Mouse (Mus musculus): ENCODE measurements around the gene Rsrc1.
"Not testable (repeated sequence)": the region's sequence is repeated elsewhere in the genome, so short reads cannot be mapped to it uniquely, and the experiment has no call there.

Gene Rsrc1

DNA sequence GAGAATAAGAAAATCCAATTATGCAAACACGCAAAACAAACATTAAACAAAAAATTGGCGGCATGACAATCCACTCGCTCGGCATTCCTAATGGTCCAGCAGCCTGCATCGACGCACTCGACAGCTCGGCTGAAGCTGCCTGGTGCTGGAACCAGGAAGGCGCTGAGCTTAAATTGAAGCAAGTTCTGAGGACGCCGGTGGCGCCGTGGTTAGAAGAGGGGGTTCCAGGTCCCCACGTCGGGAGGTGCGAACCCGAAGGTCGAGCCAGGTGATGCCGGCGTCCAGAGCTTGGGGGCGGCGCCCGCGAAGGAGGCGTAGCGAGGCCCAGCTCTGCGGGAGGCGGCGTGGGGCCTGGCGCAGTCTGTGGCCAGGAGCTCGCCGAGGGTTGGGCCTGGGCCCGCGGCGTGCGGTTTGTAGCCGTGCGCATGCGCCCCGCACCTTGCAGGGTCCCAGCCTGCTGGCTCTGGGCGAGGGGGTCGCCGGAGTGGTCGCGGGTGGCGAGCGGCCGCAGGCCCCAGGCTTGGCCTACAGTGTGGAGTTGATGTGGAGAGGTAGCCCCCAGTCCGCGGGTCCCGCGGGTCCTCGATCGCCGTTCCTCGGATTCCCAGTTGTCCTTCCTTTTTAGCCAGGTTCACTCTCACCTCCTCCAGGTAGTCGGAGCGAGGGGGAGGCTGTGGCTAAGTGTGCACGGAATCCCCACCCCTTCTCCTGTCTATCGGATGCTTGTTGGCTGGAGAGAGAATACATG is 4.5 kb downstream of the Rsrc1 start:
- DNase-seq: peak; percentile 46 to 60

DNA sequence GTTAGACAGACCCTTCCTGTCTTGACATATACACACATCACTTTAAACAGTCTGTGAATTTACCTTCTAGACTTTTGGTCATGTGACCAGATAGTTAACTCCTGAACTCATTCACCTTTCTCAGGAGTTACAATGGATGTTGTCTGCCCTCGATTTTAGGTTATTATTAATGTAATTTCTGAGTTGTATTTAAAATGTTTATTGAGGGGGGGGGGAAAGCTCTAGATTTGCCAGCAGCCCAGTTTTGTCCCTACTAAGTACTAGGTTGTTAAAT is 5.0 kb downstream of the Rsrc1 start:
- DNase-seq: no peak

DNA sequence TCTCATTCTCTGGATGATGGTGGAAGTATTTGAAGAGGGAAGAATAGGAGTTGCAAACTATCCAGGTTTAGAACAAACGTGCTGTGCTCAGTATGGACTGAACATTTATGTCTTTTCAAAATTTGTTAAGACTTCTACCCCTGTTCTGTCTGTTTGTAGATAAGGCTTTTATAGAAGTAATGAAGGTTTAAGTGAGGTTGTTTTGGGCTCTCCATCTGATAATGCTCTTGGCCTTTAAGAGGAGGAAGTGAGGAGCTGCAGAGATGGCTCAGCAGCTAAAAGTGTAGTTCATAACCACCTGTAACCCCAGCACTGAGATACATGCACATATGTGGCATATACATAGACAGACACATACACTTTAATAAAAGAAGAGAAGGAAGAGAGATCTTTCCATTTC is 15.6 kb downstream of the Rsrc1 start:
- DNase-seq: no peak

DNA sequence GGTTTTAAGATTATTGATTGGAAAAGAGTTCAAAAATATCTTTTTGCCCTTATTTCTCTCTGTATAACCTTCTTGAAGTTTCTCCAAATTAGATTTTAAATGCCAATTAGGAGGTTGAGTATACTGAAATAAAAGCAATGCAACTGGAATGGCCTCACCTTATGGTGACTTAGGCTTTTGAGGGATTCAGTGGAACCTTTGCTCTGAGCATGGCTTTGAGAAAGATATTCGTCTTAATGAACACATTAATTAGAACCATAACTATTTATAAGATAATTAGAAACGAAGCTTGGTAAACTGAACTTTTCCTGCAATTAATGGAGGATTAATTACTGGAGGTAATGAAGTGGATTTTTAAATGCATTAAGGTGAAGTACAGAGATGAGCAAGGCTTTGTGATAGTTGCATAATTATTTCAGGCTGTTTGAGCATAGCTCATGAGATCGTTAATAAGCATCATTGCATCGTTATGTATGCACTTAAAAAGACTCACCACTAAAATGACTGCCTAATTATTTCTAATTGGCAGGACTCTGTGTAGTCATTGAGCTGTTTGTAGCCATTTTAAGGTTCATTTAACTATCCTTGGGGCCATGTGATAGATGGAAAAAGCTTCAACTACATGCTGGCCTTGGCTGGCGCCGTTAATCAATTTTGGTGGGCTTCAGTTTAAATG is 55.3 kb downstream of the Rsrc1 start:
- no peak for DNase-seq

DNA sequence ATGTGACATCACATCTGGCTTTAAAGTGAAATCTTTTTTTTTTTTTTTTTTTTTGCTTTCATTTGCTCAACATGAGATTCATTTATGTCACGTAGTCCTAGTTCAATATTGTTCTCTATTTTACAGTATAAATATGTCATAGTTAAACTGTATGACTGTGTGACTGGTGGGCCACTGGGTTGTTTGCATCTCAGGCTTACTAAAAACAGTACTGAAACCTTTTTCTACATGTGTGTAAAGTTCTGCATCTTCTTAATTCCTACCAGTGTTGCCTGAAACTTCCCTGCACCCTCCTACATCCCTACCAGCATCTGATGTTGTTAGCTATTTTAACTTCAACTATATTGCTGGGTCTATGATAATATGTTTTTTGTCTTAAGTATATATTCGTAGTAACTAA is 78.6 kb downstream of the Rsrc1 start:
- no peak for DNase-seq

DNA sequence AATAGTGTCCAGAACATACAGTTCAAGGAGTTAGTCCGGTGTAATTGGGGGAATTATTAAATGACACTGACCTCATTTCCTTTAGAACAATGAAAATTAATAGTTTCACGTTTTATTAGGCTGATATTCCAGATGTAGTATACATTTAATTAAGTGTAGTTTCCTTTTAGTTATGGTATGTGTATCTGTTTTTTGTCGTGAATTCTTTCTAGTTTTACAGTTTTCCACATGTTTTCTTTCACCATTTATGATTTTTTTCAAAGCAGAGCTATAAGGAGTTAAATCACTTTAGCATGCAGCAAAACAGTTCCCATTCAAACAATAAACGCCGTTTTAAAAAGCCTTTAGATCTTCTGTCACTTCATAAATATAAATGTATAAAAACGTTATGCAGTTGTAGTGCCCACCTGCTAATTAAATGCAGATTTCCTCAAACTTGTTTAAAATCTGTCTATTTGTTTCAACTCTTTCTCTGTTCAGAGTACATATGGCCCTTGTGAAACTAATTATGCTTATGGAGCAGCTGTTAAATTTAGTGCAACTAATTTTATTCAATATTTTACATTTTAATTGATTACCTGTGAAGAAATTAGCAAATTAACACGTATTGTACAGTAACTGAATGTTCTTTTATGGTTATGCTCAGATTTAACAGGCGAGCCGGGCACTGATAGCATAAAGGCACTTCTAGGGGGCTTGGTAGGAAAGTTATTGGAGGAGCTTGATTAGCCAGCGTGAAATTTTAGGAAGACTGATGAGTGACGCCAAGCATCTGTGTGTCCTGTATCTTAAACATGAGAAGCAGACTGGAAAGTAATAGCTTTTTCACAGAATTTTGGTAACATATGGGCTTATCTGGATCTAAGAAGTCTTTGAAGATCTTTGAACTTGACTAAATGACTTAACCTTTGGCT is 89.6 kb downstream of the Rsrc1 start:
- no peak for DNase-seq

DNA sequence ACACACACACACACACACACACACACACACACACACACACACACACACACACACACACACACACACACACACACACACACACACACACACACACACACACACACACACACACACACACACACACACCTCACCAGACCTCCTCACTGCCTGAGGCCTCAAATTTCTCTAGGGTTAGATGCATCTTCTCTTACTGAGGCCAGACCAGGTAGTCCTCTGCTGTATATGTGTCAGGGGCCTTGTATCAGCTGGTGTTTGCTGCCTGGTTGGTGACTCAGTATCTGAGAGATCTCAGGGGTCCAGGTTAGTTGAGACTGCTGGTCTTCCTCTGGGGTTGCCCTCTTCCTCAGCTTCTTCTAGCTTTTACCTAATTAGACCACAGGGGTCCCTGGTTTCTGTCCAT is 92.5 kb downstream of the Rsrc1 start:
- not testable (repeated sequence) for DNase-seq

DNA sequence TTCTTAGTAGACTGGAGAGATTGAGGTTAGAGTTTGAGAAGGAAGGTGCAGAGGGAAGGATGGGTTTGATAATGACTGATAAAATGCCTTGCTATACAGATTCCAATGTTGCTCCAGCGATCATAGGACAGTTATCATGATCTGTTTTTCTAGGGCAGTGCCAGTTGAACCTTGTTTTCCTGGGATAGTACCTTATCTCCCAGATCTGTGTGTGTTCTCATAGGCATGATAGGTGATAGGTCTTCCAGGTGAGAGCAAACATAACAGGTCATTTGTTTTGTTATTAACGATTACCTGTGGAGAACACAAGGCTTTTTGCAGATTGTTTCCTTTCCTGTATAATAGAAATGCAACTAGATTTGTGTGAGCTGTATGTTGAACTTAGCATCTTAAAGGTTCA is 94.3 kb downstream of the Rsrc1 start:
- no peak for DNase-seq

DNA sequence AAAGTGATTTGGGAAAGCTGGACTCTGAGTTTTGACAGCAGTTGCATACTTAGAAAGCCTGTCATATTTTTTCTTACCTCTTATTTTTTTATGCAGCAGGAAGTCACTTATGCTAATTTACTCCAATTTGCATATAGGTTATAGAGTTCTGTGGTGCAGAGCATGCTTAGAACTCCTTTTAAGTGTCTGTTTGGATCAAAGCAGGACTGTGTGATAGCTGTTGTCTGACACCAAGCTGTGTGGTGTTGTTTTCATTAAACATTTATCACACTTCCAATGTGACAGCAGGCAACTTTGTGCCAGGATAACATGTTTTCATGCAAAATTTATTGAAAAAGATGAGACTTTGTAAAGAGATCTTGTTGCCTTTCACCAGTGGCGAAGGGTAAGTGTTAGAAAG is 103.6 kb downstream of the Rsrc1 start:
- DNase-seq: no peak

DNA sequence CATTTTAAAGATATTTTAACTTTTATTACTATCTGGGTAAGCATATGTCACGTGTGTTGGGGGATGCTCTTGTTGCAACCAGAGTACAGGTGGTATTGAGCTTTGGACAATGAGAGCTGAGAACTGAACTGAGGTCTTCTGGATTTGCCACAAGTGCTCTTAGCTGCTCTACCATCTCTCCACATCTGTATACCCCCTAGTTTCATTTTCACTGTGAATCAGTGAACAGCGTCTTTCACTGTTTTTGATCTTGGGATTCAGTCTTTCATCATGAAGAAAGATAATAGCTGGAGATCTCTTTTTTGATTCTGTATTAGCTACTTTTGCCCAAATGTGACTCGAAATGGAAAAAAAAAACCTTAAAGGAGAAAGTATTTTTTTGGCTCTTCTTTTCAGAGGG is 127.2 kb downstream of the Rsrc1 start:
- no peak for DNase-seq

DNA sequence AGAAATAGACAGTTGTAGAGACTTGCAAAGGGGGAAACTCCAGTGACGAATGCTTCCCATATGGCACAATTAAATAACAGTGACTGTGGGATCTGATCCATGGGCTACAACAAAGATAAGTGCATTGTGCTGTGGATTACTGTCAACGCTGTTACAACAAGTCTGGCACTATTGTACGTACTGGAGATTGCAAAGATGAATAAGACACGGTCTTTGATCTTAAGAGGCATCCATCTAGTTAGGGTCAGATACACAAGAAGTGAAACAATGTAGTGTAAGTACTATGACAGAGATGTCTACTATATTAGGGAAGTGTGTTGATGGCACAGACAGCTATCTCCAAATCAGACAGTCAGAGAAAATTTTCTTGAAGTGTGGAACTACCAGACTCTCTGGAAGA is 135.1 kb downstream of the Rsrc1 start:
- no peak for DNase-seq

DNA sequence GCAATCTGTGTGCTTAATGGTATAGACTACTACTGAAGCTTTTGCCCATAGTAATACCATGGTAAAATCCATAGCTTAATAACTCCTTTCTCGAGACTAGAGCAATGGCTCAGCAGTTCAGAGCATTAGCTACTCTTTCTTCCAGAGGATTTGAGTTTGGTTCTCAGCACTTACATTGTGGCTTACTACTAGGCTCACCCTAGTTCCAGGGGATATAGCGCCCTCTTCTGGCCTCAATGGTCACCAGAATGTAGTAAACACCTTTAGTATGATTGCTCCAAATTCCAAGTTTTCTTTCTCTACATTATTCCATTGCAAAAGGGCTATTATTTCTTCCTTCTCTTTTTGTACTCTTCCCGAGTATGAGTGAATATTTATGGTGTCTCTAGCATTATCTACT is 151.3 kb downstream of the Rsrc1 start:
- DNase-seq: no peak

DNA sequence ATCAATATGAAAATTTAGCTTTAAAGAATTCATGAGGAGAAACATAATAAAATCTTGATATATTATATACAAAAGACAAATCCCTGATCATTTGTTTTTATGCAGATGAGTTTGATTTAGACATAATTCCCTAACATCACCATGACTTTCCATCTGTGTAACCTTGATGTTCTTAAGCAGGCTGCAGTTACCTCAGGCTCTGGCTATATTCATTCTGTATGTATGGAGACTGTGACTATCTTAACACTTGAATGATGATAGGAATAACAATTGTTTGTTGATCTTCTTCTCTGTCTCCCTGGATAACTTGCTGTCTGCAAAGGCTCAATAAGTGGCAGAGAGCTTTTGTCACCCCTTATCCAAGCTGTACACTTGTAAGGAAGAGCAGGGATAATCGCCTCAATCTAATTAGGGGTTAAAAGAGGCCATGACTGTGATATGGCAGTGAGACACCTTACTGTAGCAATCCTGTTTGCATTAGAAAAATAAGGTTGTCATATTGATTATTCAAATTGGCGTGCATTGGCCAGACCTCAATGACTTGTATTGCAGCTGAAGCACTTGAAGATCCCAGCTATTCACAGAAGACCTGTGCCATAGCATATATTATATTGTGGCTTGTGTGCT is 154.7 kb downstream of the Rsrc1 start:
- no peak for DNase-seq

DNA sequence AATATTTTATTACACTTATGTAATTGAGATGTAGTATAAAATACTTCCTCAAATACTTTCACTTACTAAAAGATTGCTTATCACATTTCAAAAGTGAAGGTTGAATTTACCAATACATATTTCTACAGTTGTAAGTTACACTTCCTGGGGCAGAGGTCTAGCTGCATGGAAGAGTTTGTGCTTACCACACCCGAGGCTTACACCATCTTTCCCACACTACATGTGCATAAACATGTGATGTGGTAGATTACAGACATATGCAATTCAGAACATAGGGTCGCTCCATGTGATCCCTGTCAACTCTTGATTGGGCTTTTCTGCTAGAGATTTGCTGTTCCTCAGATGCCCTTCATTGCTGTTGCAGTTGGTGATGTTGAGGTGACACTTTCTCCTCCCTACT is 163.8 kb downstream of the Rsrc1 start:
- DNase-seq: no peak

DNA sequence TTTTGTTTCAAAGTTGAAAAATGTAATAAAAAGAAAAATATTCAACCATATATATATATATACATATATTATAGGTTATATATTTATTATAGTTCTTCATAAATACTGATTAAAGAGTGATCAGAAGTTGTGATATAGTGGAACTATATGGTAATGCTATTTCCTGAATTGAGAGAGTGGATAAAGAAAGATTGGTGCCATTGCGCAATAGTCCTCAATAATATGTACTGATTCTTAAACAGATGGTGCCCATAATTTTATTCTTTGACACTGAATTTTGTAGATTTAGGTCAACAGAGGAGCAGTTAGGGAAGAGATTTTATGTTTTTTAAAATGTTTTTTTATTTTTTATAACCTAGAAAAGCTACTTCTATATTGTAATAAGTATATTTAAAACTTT is 165.1 kb downstream of the Rsrc1 start:
- no peak for DNase-seq

DNA sequence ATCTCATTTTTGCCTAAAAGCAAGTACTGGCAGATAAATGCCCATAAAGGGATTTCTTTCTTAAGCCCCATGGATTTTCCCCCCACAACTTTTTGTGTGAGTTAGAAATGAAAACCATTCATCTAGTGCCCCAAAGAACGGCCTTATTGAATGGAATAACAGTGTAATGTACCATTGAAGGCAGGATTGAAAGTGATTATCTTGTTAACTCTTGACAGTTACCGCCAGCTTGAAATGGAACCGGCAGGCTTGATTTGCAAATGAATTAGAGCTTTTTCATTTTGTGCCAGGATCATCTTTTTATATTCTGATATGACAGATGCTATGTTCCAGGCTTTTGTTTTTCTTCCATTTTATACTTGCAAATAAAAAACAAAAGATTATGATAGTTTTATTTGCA is 166.1 kb downstream of the Rsrc1 start:
- DNase-seq: no peak

DNA sequence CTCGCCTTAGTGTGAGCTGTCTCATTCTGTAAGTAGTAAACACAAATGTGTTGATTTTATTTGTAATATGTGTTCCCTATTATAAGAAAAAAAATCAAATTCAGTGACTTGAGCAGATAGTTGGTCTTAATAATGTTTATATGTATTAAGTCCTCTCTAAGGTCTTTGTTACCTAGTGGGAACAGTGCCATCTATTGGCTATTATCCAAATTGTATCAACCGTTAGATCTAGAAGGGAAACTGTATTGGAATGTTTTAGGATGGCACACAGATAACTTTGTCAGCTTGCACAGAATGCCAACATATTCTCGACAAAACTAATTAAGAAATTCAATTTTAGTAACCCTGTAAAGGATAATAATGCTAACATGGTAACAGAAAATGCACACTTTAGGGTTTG is 216.0 kb downstream of the Rsrc1 start:
- no peak for DNase-seq

DNA sequence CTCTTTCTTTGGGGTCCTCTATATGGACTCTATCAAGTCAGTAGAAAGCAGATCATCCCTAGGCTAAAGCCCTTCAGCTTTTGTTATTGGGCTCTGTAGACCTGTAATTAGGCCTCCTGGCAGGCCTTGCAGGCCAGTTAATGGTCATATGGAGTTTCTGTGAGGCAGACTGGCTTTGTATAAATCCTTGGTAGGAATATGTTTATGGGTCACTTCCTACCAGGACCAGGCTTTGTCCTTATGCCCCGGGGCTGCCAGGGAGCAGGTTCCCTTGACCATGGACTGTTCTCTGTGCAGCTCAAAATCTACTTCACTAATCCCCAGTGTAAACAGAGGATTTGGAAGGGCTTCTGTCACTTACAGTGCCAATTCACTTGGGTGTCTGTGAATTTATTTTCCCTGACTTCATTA is 231.9 kb downstream of the Rsrc1 start:
- no peak for DNase-seq

DNA sequence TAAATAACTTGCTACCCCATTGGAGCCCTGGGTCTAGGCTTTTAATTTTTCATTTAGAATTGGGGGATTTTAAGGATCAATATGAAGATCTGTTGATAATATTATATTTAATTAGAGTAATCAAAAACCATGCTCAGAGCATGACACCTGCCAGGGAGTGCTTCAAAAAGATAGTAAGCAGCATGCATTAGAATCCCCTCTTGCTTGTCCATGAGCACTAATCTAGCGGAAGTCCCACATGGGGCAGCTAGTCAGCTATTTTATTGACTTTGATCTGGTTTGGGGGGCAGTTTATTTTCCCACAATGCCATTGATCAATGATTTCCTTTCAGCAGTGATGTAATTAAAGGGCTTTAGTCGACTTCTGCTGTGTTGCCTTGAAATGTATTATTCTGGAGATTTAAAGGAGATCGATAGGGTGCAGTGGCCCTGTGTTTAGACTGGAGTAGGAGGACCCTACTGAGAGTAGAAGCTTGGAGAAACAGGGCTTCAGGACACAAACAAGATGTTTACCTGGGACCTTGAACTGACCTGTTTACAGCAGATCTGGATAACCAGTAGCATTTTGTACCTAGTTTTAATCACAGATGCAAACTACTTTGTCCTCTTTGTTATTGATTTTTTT is 251.5 kb downstream of the Rsrc1 start:
- no peak for DNase-seq

DNA sequence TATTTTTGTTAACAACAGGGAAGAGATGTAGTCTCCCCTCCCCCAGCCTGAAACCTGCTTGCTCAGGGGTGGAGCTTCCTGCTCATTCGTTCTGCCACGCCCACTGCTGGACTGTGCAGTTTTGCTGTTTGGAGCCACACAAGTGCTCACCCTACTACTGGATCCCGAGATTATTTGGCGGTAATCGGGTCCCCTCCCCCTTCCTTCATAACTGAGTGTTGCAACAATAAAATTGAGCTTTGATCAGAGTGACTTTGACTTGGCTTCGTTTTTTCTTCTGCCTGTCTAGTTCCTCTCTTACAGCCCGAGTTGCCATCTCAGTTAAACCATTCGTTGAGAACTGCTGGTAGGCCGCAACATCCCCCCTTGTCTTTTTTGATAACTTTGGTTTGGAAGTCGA is 261.3 kb downstream of the Rsrc1 start:
- not testable (repeated sequence) for DNase-seq

DNA sequence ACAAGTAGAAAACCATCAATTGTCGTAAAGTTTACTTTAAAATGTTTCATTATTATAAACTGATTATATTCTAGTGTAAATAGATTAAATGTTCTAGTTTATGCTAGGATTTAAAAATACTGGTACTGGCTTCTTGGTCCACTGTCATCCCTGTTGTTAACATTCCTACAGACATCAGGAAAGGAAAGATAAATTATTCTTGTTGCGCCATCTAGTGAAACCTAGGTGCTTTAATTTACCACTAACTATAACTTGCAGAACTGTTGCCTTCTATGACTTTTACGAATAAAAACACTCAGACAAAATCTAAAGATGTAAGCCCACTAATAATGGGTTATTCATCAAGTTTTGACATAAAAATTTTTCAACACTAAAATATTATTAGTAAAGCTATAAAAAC is 286.3 kb downstream of the Rsrc1 start:
- DNase-seq: no peak

DNA sequence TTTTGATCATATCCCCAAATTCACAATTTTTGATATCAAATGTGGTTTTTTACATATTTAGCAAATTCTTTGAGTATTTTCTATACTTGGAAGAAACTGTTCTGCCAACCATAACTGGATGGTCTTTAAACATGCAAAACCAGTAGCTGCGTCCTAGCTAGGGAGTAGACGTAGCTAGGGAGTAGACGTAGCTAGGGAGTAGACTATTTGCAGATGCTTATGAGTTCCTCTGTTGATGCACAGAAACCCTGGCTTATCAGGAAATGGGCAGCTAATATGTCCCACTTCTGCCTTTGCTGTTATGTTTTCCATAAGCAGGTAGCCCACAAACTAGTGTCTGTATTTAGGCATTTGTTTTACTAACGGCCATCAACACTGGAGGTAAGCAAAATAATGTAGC is 298.6 kb downstream of the Rsrc1 start:
- no peak for DNase-seq

DNA sequence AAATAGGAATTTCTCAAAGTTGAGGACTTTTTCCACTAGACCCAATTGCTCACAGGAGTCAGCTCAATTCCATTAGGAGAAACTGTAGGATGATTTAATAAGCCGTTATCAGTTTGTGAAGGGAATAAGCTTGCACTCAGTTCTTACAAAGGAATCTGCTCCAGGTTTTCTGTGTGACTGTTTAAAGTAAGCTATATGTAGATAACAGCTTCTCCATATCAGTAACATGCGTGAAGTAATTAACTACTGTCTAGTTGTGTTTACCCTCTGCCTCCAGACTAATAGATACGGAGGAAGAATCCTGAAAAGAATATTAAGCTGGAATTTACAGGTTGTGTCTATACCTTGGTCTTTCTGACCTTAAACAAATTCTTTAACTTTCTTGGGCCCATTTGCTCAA is 299.1 kb downstream of the Rsrc1 start:
- DNase-seq: no peak
